Mouse (Mus musculus): ENCODE data around the gene Bmp2k.

DNA sequence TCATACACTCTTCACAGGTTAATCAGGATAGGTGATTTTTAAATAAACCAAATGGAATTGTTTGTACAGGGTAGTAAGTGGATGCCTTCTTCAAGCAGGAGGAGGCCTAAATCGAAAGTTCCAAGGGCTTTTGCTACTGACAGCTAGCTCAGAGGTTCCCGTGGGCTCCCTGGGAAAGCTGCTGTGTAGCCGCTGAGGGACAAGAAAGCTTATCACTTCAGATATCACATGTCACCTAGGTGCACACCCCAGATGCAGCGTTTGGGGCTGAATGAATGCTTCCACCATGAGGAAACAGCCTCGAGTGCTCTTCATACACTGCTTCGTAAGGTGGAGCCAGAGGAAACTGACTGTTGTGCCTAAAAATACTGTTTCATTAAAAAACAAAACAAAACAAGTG is 90.7 kb downstream of the Bmp2k start:
- TF ChIP-seq GATA1 (IDR thresholded peaks at IDR 0.05; ENCODE audit: borderline replicate concordance, low read length), result no peak
- TF ChIP-seq FLI1 (IDR thresholded peaks at IDR 0.05; ENCODE audit: low read length), result no peak

Measured in megakaryocyte, embryonic 14.5 days (primary cell).